Mouse (Mus musculus): ENCODE results near the gene Sipa1l3.

Gene Sipa1l3

DNA sequence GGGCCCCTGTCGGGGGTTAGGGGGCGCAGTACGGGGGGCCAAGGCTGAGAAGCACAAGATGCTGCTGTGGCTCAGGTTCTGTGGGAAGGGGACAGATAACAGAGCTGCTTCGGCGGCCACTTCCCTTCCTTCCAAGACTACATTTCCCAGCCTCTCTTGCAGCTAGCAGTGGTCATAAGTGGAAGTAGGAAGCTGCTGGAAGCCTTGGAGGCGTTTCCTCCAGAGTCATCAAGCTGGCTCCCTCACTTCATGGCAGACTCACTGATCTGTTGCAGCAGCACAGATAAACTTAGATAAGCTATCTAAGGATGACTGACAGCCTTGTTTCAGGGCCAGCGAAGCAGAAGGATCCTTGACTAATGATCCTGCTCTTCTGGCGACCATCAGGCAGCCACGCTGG, 76.6 kb downstream of the Sipa1l3 start:
- DNase-seq, result no peak

DNA sequence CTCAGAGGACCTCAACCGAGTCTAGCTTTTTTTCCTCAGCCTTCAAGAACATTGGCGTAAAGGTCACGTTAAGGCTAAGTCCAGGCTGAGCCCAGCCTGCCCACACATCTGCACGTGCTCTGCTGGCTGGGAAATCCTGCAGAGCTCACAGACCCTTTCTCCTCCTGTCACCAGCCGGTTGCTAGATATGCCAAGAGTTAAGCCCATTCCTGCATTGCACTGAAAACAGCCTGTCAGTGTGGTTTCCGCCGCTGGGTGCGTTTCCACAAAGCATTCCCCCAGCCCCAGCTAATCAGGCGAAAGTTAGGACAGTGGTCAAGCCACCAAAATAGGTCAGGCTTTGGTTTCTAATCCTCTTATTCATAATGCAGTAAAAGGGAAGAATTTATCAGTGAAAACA, 77.3 kb downstream of the Sipa1l3 start:
- DNase-seq, result no peak

DNA sequence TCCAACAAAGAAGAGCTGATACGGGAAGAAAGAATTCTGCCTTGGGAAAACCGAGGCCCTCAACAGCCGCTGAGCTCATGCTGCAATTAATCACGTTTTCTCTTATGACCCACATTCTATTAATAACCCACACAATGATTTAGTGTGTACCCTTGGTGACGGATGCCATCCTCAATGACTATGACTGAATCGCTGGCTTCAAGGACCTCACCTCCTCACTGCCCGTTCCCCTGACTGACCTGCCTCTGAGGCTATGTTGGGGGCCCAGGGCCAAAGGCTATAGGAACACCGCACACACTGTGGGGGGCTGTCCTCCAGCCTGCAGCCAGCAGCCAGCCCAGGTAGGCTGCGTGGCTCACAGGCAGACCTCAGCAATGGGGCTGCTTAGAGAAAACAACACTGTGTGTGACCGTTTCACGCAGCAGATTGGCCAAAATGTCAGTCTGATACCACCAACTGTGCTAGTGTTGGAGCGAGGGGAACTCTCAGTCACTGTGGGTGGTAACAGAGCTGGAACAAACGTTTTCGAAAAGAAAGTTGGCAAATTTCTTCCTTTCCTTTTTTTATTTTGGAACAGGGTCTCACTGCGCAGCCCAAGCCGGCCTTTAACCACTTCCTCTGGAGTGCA, 79.7 kb downstream of the Sipa1l3 start:
- DNase-seq, result no peak

DNA sequence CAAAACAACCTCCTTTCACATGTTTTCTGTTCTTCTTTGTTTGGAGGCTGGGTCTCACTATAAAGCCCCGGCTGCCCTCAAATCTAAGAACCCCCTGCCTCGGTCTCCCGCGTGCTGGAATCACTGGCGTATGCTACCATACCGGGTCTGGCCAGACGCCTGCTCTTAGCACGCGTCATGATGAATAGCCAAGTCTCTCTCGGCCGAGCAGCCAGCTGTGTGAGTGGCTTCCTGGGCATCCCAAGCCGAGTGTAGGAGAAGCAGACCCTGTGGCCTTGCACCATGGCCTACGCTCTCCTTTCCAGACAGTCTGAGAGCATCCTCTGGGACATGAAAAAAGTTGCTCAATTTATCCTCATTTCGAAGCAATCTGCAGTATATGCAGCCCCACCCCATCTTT, 80.2 kb downstream of the Sipa1l3 start:
- no peak for DNase-seq

DNA sequence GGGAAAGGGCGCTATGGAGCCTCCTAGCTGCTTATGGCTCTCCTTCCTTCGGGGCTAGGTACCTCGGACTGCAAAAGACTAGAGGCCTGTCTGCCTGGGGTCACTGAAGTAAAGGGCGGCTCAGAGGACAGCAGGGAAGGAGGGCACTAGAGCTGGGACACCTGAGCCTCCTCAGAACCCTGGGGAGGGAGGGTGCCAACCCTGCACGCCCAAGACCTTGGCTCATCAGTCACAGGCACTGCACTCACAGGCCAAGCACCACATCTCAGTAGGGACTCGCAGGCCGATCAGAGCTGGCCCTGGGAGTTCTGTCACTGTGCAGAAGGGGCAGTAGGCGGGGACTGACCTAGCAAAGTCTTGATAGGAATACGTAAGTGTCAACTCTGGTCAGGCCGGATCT, 81.4 kb downstream of the Sipa1l3 start:
- no peak for DNase-seq

DNA sequence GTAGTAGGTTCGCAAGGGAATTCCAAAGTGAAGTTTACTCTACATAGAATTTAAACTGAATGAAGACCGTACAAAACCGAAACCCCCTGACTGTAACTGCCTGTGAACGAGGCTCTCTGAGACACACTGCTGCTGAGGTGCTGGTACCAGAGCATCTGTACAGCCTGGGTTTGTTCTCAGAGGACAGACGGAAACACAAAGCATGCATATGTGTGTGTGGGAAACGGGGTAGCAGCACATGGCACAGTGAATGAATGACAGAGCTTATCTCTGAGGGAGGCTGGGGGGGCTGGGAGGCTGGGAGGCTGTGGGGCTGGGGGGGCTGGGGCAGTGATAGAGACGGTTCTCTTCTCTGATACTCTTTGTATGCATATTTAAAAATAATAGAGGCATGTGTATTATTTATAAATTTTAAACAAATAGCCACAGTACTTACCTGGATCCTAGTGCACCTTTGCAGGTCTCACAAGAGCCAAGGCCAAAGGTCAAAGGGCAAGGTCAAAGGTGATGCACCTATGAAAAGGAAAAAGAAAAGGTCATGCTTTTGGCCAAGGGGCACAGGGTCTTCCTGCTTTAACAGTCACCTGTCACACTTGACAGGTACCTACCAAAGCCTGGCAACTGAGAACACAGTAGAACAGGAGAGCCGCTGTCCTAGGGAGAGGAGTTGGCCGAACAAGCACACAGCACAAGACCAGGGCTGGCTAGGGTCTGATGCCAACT, 84.0 kb downstream of the Sipa1l3 start:
- DNase-seq, result no peak

DNA sequence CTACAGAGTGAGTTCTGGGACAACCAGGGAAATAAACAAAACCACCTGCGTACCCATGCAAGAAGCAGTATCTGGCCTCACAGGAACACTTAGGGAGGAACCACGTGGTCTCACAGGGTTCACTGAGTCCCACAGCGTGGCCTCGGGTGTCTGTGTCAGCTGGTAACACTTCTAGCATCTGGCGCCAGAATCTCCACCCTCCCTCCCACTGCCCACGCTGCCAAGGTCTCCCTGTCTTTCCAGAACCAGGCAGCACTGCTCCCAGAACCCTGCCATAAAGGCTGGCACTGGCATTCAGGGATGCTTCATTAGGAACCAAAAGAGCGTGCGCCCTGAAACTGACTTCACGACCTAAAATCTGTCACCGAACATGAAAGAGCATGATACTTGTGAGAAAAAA, 84.7 kb downstream of the Sipa1l3 start:
- DNase-seq, result no peak

DNA sequence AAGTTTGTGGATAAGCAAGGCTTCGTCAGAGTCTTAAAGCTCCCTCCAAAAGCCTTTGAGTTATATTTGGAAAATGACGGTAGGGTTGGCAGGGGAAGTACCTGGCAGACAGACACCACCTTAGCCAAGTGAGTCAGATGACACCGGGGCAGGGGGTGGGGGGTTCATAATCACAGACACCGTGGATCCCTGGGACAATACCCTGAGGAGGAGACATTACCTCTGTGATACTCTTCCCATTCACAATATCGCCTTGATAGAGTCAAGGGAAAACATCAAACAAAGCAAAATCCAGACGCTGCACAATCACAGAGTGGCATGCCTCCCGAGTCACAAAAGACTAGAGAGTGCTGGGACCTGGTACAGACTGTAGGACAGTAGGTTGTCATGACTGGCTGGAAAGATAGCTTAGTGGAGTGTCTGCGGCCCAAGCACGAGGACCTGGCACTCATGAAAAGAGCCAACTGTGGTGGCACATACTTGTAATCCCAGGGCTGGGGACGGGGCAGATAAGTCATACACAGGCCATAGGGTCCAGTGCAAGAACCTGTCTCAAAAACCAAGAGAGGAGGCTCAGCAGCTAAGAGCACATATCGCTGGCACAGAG, 85.4 kb downstream of the Sipa1l3 start:
- no peak for DNase-seq

DNA sequence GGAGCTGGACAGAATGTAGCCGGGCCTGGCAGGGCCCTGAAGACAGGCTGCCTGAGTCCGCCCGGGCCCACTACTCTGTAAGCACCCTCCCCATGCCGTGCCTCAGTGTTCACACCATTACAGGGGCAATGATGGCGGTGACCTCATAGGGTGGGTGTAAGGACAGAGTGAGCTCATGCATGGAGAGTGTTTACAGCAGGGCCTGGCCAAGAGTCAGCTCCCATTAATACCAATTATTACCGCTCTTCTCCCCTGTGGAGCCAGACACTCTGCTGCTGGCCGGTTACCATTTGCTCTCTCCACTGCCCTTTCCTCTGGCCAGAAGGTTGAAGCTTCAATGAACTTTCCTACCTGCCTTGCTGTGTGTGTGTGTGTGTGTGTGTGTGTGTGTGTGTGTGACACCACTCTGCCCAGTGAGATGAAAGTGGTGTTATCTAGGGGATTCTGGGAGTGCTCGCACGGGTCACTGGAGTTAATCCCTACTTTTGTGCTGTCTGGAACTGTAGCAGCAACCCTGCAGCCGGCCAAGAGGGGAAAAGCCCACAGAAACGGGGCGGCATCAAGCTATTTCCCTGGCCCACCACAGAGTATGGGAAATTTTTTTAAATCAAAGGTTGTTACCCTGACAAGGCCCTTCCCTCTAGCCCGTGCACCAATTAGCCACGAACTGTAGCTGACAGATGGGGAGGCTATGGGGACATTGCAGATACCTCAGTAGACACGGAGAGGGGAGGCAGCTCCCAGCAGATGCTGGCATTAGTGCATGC, 86.1 kb downstream of the Sipa1l3 start:
- DNase-seq, result no peak

DNA sequence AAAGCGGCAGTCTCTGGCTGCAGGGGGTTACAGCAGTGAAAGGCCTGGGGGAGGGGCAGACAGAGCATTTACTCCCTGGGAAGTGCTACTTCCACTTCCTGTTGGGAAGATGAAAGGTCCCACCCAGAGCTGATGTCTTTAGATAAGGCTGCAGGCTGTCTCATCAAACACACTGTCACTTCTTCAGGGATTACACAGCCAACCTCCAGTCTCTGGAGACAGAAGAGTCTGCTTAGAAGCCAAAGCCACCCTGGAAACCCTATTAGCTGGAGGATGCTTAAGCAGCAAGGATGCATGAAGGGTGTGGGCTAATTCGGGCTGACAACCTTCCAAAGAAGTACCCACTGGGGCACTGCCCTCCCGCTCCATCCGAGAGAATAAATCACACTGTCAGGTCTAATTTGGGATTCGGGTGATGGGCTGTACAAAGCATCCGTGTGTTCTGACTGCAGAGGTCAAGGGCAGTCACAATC, 87.7 kb downstream of the Sipa1l3 start:
- no peak for DNase-seq

DNA sequence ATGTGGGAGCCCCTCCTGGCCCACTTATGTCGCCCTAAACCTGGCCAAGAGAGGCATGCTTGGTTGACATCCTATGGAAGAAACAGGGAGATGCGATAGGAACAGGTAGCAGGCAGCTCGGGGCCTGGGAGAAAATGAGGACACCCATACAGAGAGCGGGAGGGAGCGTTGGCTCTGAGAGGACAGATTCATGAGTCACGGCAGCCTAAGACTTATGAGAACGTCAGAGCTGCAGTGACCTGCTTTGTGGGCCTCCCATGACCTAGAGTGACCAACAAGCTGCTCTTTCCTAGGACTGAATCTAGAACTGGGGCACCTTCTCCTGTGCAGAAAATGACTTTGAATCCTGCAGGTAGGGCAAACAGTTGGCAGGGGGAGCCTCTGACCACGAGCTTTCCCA, 92.4 kb downstream of the Sipa1l3 start:
- no peak for DNase-seq

DNA sequence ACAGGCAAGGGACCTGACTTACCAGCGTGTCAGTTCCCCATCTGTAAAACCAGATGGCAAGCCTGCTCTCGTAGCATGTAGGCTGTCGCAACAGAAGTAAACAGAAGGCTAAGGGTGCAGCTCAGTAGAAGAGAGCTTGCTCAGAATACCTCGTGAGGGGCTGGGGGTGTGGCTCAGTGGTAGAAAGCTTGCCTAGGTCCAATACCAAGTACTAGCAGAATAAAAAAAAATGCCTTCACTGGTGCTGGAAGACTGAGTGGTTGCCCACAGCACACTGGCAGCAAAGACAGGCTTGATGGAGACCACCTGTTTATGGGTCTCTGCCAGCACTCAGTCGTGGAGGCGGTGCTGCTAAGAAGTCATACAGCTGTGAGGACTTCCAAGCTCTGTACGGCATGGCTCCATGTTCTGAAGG, 93.0 kb downstream of the Sipa1l3 start:
- DNase-seq, result no peak

DNA sequence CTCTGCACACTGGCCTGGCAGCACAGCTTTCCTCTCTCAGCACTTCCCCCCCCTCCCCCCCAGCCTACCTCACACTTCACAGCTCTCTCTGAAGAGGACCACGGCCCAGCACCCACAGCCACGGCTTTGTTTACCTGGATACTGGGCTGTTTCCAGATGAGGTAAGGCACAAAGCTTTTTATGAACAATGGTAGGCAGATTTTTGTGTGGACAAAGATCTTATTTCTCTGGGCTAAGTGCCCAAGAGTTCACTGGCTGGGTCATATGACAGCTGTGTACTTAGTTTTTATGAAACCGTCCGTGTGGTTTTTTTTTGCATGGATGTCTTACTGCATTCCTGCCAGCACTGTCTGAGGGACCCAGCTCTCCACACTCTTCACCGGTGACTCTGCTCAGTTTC, 93.8 kb downstream of the Sipa1l3 start:
- DNase-seq, result no peak

DNA sequence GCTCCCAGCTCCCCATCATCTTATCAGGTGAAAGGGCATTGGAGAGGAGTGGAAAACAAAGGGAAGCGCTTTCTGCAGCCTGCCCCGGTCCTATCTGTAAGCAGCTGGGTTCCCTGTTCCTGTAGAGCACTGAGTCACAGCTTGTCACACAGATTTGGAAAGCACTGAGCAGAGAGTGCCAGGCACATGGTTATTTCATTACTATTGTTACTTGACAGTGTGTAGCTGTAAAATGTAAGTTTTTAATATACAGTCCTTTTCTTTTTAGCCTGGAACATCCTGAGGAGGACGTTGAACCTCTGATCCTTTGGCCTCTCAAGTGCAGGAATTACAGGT, 96.6 kb downstream of the Sipa1l3 start:
- DNase-seq, result no peak

DNA sequence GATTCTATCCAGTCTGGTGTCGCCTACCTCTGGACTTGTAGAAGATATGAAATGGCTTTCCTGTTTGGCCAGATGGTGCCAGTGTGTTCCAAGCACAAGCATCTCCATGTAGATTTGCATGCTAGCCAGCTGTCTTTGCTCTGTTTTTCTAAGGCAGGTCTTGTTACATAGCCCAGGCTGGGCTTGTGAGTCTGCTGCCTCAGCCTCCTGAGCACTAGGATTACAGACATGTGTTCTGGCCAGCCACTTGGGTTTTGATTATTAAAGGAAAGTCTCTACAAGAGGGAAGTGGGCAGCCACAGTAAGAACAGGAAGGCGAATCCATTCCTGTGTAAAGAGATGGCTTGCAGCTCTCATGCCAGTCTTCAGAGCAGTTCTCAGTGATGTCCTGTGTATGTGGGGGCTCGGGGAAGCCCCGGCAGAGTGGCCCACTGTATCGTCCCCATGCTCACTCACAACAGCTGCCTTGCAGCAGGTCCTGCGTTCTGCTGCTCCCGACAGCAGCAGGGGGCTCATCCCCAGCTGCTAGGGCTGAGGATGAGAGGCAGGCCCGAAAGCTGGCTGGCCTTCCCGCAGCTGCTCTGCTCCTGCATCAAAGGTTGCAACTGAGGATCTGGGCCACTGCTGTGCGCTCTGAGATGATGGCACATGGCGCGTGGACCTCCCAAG, 97.1 kb downstream of the Sipa1l3 start:
- DNase-seq, result no peak

DNA sequence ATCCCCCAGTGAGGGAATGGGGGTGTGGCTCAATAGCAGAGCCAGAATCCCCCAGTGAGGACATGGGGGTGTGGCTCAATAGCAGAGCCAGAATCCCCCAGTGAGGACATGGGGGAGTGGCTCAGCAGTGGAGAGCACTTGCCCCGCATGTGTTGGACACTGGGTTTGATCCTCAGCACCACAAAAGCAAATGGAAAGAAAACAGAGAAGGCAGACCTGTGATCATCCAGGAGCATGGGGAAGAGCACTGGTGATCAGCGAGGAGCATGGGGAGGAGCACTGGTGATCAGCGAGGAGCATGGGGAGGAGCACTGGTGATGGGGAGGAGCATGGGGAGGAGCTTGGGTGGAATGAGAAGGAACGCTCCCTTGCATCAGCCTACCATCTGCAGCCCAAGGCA, 98.6 kb downstream of the Sipa1l3 start:
- DNase-seq, result no peak

DNA sequence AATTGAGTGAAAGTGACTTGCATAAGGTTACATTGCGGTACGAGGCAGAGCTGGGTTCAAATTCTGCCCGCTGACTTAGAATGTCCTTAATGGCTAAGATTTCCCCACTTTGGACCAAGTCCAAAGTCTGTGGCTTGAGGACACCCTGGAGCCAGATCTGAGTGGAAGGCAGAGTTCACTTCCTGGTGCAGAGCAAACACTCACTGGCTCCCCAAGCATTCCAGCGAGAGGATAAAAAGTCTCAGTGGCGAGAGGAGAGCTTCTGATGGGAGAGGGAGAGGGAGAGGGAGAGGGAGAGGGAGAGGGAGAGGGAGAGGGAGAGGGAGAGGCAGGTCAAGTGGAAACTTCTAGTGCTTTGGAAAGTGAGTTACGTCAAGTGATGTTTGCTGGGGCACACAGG, 100.2 kb downstream of the Sipa1l3 start:
- DNase-seq, result no peak

DNA sequence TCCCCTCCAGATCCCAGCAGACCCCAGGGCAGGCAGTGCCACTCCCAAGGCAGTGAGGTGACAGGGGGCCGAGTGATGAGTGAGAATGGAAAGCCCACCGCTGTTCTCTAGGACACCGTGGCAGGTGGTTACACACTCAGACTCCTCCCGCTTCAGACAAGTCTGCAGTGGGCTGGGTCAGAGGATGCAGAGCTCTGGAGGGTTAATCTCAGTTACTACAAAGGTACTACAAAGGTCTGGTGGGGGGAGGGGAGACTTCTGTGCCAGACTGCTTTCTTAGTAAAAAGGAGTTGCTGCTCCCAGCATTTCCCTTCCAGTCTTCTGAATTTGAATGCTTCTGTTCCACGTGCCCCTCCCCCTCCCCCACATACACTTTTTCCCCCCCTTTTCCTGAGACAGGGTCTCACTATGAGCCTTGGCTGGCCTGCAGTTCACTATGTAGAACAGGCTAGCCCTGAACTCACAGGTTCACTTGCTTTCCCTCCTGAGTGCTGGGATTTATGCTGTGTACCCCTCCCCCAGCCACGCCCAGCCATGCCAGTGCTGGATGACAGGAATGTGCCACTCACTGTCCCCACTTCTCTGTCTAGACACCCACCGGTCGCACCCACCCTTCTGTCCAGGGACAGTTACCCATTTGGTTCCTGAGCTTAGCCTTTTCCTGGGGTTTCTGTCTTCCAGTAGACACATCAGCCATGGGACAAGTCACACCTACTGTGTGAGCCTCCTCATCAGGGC, 100.9 kb downstream of the Sipa1l3 start:
- DNase-seq, result no peak

DNA sequence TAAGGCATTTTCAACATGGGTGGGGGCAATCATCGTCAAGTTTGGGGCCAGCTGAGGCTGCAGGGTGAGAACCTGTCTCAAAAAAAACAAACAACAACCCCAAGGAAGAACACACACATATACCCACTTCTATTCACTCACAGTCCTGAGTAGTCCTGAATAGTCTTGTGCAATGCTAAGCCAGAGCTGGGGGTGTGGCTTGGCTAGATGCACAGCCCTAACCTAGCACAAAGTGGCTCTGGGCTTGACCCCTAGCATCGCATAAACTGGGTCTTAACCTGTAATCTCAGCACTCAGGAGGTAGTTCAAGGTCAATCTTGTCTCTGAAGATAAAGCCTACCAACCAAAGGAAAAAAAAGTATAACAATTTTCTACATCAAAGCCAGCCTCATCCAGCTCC, 101.5 kb downstream of the Sipa1l3 start:
- DNase-seq, result no peak

DNA sequence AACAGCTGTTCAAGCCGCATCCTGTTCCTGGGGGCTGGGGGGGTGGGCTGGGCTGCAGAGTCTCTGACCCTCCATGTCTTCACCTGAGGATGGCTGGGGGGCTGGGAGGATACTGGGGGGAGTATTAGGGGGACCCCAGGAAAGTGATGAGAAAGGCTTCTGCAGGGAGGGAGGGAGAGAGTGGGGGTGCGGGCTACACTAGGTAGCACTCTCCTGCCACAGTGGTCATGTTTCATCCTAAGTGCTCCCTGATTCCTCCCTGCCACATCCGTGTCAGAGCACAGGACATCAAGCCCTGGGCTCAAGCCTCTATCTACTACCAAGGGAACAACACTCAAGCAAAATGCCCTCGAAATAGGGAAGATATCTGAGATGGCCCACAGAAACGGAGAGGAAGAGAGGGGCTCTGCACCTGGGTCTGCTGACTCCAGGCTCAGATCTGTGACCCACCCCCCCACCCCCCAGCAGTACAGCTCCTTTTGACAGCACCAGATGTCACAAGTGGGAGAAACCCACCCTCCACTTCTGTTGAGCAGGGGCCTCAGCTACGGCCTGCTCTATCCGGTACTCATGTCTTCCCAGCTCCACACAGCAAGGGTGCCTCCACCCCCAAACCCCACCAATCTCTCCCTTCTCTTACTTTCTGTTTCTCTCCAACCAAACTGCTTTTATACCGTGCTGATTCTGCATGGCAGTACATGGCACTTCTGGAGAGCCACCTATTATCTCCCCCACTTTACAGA, 106.4 kb downstream of the Sipa1l3 start:
- DNase-seq, result no peak

DNA sequence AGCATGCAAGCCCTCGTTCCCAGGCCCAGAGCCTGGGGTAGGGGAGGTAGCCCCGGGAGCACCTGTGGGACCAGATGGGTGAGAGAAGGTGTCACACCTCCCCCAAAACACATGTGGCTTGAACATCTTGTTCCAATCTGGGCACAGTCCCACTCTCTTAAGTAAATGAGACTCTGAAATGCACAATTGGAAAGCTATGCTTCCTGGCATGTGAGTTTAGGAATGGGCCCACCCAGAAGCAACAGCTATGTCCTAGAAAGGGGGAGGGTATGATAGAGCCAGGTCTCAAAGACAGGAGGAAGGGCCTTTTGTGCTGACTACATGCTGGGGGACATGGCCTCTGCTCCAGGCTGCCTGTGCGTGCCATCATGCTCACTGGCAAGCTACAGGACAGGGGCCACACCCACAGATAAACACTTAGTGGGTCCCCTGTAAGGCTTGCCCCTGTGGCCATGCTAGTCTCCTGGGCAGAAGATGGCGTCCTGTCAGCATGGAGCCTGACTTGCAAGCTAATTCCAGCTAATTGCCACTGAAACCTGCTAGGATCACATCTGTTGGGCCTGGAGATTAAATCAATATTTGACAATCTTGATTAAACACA, 107.1 kb downstream of the Sipa1l3 start:
- no peak for DNase-seq

Data from B cell, adult 2 months (primary cell).